Mouse (Mus musculus): ENCODE results near the gene Slc40a1. TPM values are rescaled to one million over a fixed set of nuclear protein-coding genes. Genes with fewer than 3 reads are reported as not detected.

Gene Slc40a1
- 10 to 100 TPM; 19.8 to 31.5 TPM for total RNA-seq (2021)
- long read RNA-seq, experiment 1, transcript Slc40a1-201 (8 exons, 3,370 nt): major isoform, 85 of 88 reads
- long read RNA-seq, experiment 1, partial matches to known transcripts: 2 of 88 reads
- long read RNA-seq, experiment 1, other reads (novel, unspliced or antisense): 1 of 88 reads
- long read RNA-seq, experiment 2, transcript Slc40a1-201 (8 exons, 3,370 nt): major isoform, 111 of 119 reads
- long read RNA-seq, experiment 2, partial matches to known transcripts: 5 of 119 reads
- long read RNA-seq, experiment 2, other reads (novel, unspliced or antisense): 3 of 119 reads

GRCm38 (mm10) chr1:45926393-45926763 lies at the start of gene Slc40a1:
Gene Slc40a1 (minus strand): TSS chr1:45926523.
- no peak for DNase-seq (ENCODE audit: low spot score)

- DNase-seq (ENCODE audit: low spot score): no peak
These were observed 45.0 kb upstream of the Slc40a1 start for GRCm38 (mm10) chr1:45971314-45971713.

GRCm38 (mm10) chr1:45948988-45949387 lies 22.7 kb upstream of the Slc40a1 start:
- DNase-seq (ENCODE audit: low spot score): no peak

- no peak for DNase-seq (ENCODE audit: low spot score)
These were observed 21.5 kb upstream of the Slc40a1 start for GRCm38 (mm10) chr1:45947843-45948242.

- no peak for DNase-seq (ENCODE audit: low spot score)
These were observed 4.8 kb upstream of the Slc40a1 start for GRCm38 (mm10) chr1:45931127-45931526.

- no peak for DNase-seq (ENCODE audit: low spot score)
These were observed 588 bp upstream of the Slc40a1 start for GRCm38 (mm10) chr1:45926911-45927310.

- DNase-seq (ENCODE audit: low spot score): peak; percentile 80
These were observed 577 bp downstream of the Slc40a1 start for GRCm38 (mm10) chr1:45925500-45926392.

GRCm38 (mm10) chr1:45925131-45925499 lies 1.2 kb downstream of the Slc40a1 start:
- no peak for DNase-seq (ENCODE audit: low spot score)

GRCm38 (mm10) chr1:45924516-45924915 lies 1.8 kb downstream of the Slc40a1 start:
- no peak for DNase-seq (ENCODE audit: low spot score)

- DNase-seq (ENCODE audit: low spot score): no peak
These were observed 3.0 kb downstream of the Slc40a1 start for GRCm38 (mm10) chr1:45923306-45923705.

GRCm38 (mm10) chr1:45920703-45921102 lies 5.6 kb downstream of the Slc40a1 start:
- DNase-seq (ENCODE audit: low spot score): no peak

- DNase-seq (ENCODE audit: low spot score): no peak
These were observed 6.6 kb downstream of the Slc40a1 start for GRCm38 (mm10) chr1:45919752-45920151.

GRCm38 (mm10) chr1:45917136-45917803 lies 9.1 kb downstream of the Slc40a1 start:
- DNase-seq (ENCODE audit: low spot score): no peak

- no peak for DNase-seq (ENCODE audit: low spot score)
These were observed 10.1 kb downstream of the Slc40a1 start for GRCm38 (mm10) chr1:45916174-45916573.

- no peak for DNase-seq (ENCODE audit: low spot score)
These were observed 12.1 kb downstream of the Slc40a1 start for GRCm38 (mm10) chr1:45914236-45914635.

GRCm38 (mm10) chr1:45905107-45905821 lies 21.1 kb downstream of the Slc40a1 start:
- peak; percentile 21 for DNase-seq (ENCODE audit: low spot score)

GRCm38 (mm10) chr1:45904161-45904560 lies 22.2 kb downstream of the Slc40a1 start:
- no peak for DNase-seq (ENCODE audit: low spot score)

GRCm38 (mm10) chr1:45898044-45898443 lies 28.3 kb downstream of the Slc40a1 start:
- no peak for DNase-seq (ENCODE audit: low spot score)

- DNase-seq (ENCODE audit: low spot score): no peak
These were observed 32.0 kb downstream of the Slc40a1 start for GRCm38 (mm10) chr1:45894168-45894912.

- DNase-seq (ENCODE audit: low spot score): no peak
These were observed 34.3 kb downstream of the Slc40a1 start for GRCm38 (mm10) chr1:45891986-45892385.

GRCm38 (mm10) chr1:45890173-45890572 lies 36.1 kb downstream of the Slc40a1 start, which contains the start of gene Gm5269:
Gene Gm5269 (minus strand): TSS chr1:45890273.
- DNase-seq (ENCODE audit: low spot score): no peak
